Mouse (Mus musculus): ENCODE results near the gene Lmx1b. TPM values are rescaled to one million over a fixed set of nuclear protein-coding genes. Genes with fewer than 3 reads are reported as not detected.

The Lmx1b gene
- polyA plus RNA-seq, 1 experiment from 2014 or later = 1.7 TPM

DNA sequence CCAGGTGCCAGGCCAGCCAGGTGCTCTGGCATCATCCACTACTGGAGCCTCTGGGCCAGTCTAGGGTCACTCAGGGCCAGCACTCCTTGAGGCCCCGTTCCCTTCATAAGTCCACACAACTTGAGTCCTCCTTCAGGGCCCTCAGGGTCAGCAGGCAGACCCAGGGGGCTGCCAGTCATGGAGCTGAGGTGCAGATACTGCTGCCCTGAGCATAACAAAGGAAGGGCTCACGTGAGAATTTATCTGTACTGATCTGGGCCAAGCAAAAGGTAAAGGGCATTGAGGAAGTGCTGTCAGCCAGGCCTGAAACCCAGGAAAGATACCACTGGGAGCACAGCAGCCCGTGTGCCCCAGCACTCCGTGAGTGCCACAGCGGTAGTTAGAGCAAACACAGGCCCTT, 7.1 kb downstream of the Lmx1b start:
- no peak overlapping the region for H3K4me2 ChIP-seq
- H3K9me3 ChIP-seq = no peaks in the 10 kb centered on the region
- no peak overlapping the region for H3K4me3 ChIP-seq
- H3K36me3 ChIP-seq (replicated peaks) = no peaks in the 10 kb centered on the region
- ATAC-seq (replicated peaks) = no peak
- no peak overlapping the region for H3K9ac ChIP-seq
- H3K4me1 ChIP-seq = peaks cover 21% of the 10 kb centered on the region
- peaks cover 84% of the 10 kb centered on the region for H3K27me3 ChIP-seq (replicated peaks)
- H3K27ac ChIP-seq = no peak overlapping the region
- 18% methylated on average over 5 of the region's 5 CpGs for WGBS

- Histone ChIP-seq H3K27me3 (replicated peaks) (peaks cover 84% of the 10 kb centered on the region), H3K4me2 (no peak overlapping the region), H3K9me3 (no peaks in the 10 kb centered on the region), H3K4me1 (peaks cover 21% of the 10 kb centered on the region), H3K36me3 (replicated peaks) (no peaks in the 10 kb centered on the region), H3K9ac (no peak overlapping the region), H3K27ac (no peak overlapping the region), H3K4me3 (no peak overlapping the region)
- WGBS = 17% methylated on average over 5 of the region's 5 CpGs
- ATAC-seq (replicated peaks) = no peak
These were observed 7.7 kb downstream of the Lmx1b start for GRCm38 (mm10) chr2:33632551-33633059.

DNA sequence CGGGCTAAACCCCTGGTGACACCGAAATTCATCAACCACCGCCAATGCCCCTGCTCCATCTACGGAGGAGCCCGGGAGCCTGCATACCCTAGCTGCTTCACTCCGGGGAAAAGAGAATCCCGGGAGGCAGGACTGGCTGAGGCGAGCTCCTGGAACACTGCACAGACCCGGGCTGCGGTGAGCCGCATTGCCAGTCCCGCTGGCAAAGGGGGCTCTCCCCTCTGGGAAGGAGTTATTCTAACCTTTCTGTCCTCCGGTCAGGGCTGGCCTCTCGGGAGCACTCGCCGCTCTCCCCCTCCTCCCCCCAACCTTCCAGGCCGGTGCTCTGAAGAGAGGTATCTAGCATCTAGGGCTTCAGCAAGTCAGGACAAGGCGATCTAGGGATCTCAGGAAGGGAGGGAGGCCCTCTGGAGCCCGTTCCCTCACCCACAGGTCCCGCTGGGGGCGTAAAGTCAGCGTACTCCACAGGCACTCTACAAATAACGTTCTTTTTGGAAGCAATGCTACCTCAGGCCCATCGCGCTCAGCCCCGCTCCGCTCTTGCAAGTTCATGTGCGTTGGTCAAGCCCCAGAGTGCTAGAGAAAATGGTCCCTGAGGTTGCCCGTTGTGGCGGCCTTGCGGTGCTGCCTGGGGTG, 8.5 kb downstream of the Lmx1b start:
- H3K4me1 ChIP-seq = peaks cover 26% of the 10 kb centered on the region
- H3K4me2 ChIP-seq = peak overlapping the region; percentile 37
- peaks cover 87% of the 10 kb centered on the region for H3K27me3 ChIP-seq (replicated peaks)
- H3K4me3 ChIP-seq = no peak overlapping the region; the same call in 1 of the 2 replicates
- H3K27ac ChIP-seq = no peak overlapping the region
- ATAC-seq (replicated peaks) = no peak
- no peak overlapping the region for H3K9ac ChIP-seq
- no peaks in the 10 kb centered on the region for H3K9me3 ChIP-seq
- WGBS = 1% methylated on average over 31 of the region's 31 CpGs
- no peaks in the 10 kb centered on the region for H3K36me3 ChIP-seq (replicated peaks)

- 1% methylated on average over 40 of the region's 40 CpGs for WGBS
- H3K4me2 ChIP-seq = peak overlapping the region; percentile 37
- H3K27me3 ChIP-seq (replicated peaks) = peaks cover 92% of the 10 kb centered on the region
- H3K4me3 ChIP-seq = peak overlapping the region; percentile 13; the same call in 1 of the 2 replicates
- H3K9me3 ChIP-seq = no peaks in the 10 kb centered on the region
- no peaks in the 10 kb centered on the region for H3K36me3 ChIP-seq (replicated peaks)
- H3K27ac ChIP-seq = no peak overlapping the region
- no peak overlapping the region for H3K9ac ChIP-seq
- peaks cover 32% of the 10 kb centered on the region for H3K4me1 ChIP-seq
- ATAC-seq (replicated peaks) = no peak
These were observed 9.1 kb downstream of the Lmx1b start for GRCm38 (mm10) chr2:33631022-33631707.

DNA sequence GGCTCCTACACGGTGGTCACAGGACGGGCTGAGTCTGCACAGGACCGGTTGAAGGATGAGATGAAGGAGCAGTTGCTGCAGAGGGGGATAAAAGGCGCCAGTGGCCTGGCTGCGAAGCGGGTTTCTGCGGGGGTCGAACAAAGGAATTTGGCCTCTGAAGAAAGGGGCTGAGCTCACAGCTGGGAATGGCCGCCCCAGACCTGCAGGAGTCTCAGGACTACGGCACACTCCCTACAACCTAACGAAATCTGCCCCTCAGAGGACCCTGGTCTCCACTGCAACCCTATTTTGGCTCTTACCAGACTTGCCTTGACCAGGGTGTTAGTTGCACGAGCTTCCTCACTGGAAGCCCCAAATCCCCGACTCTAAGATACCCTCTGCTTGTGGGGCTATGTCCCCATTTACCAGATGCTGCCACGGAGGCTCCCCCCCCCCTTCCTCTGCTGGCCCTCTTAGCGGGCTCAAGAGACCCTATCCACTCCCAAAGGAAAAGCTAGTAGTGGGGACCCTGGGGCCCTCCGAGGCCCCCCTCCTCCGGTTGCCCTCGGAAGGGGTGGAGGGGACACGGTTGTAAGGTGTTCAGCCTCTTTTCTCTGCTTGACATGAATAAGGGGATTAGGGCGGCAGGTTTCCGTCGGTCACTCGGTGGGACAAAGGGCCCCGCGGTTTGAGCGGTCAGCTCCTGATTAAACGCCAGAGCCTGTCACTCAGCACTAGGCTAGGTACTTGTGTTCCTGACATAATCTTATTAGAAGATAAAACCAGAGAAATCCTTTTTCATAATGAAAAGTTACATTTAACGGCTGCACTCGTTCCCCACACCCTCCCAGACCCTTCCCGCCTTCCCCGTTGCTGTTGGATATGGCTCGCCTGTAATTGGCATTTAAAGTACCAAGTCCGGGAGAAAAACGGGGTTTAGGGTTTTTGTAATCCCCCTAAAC, 10.0 kb downstream of the Lmx1b start:
- ATAC-seq (replicated peaks) = no peak
- Histone ChIP-seq H3K9me3 (no peaks in the 10 kb centered on the region), H3K27ac (no peak overlapping the region), H3K36me3 (replicated peaks) (no peaks in the 10 kb centered on the region), H3K9ac (no peak overlapping the region), H3K27me3 (replicated peaks) (peaks cover 95% of the 10 kb centered on the region), H3K4me2 (peak overlapping the region; percentile 37; the same call in 1 of the 2 replicates), H3K4me3 (no peak overlapping the region), H3K4me1 (peaks cover 35% of the 10 kb centered on the region)
- 1% methylated on average over 34 of the region's 34 CpGs for WGBS

DNA sequence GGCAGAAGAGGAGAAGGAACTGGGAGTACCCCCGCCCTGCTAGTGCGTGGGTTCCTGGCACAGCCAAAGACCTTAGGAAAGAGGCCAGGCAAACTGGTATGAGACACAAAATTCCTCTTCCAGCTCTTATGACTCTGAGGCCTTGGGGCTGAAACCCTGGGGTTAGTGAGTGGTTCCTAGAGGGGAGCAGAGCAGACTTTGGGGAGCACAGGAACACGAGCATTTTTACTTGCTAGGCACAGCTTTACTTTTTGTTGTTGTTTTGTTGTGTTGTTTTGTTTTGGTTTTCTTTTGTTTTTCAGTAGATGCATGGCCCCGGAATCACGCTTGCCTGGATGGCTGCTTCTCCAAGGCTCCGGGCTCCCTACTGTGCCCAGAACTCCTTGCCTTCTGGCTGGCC, 10.7 kb downstream of the Lmx1b start:
- peaks cover 37% of the 10 kb centered on the region for H3K4me1 ChIP-seq
- no peak overlapping the region for H3K27ac ChIP-seq
- no peak overlapping the region for H3K4me2 ChIP-seq

DNA sequence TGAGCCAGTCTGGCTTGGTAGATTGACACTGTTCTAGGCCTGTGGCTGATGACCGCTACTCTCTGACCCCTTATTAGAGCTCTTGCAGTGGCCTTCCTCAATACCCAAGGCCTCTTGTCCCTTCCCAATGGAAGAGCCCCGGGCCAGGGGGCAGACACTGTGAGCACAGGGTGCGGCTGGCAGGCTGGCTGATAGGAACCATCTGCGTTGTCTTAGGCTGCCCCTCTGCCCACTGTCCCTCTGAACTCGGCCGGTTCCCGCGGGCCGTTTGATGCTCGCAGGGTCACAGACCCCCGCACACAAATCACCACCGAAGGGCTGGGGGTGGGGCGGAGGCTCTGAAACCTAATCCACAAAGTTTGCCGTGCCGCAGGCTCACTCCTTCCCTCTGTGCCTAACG, 11.5 kb downstream of the Lmx1b start:
- H3K4me2 ChIP-seq = no peak overlapping the region
- H3K4me1 ChIP-seq = peaks cover 37% of the 10 kb centered on the region
- 0 out of 2 replicates have a peak, but pooled peaks have one; percentile 7 for ATAC-seq (replicated peaks)
- under 1% methylated on average over 16 of the region's 16 CpGs for WGBS
- H3K9ac ChIP-seq = no peak overlapping the region
- no peaks in the 10 kb centered on the region for H3K36me3 ChIP-seq (replicated peaks)
- H3K4me3 ChIP-seq = no peak overlapping the region
- no peaks in the 10 kb centered on the region for H3K9me3 ChIP-seq
- peaks cover 95% of the 10 kb centered on the region for H3K27me3 ChIP-seq (replicated peaks)
- H3K27ac ChIP-seq = no peak overlapping the region

More for the DNA sequence above, 10.7 kb downstream of the Lmx1b start:
- H3K9me3 ChIP-seq = no peaks in the 10 kb centered on the region
- no peak for ATAC-seq (replicated peaks)
- no peak overlapping the region for H3K4me3 ChIP-seq
- peaks cover 95% of the 10 kb centered on the region for H3K27me3 ChIP-seq (replicated peaks)
- no peak overlapping the region for H3K9ac ChIP-seq
- WGBS = 5% methylated on average over 6 of the region's 6 CpGs
- no peaks in the 10 kb centered on the region for H3K36me3 ChIP-seq (replicated peaks)

GRCm38 (mm10) chr2:33627058-33627375, 13.3 kb downstream of the Lmx1b start:
- Histone ChIP-seq H3K4me1 (peaks cover 37% of the 10 kb centered on the region), H3K4me2 (no peak overlapping the region), H3K9ac (no peak overlapping the region), H3K36me3 (replicated peaks) (no peaks in the 10 kb centered on the region), H3K27ac (no peak overlapping the region), H3K27me3 (replicated peaks) (peaks cover 94% of the 10 kb centered on the region), H3K9me3 (no peaks in the 10 kb centered on the region), H3K4me3 (no peak overlapping the region)
- no peak for ATAC-seq (replicated peaks)
- 16% methylated on average over 10 of the region's 10 CpGs for WGBS

GRCm38 (mm10) chr2:33626262-33627057, 13.9 kb downstream of the Lmx1b start:
- 28% methylated on average over 16 of the region's 16 CpGs for WGBS
- Histone ChIP-seq H3K27me3 (replicated peaks) (peaks cover 94% of the 10 kb centered on the region), H3K4me1 (peaks cover 33% of the 10 kb centered on the region), H3K27ac (no peak overlapping the region), H3K9me3 (no peaks in the 10 kb centered on the region), H3K36me3 (replicated peaks) (no peaks in the 10 kb centered on the region), H3K4me2 (no peak overlapping the region), H3K9ac (no peak overlapping the region), H3K4me3 (no peak overlapping the region)
- no peak for ATAC-seq (replicated peaks)

DNA sequence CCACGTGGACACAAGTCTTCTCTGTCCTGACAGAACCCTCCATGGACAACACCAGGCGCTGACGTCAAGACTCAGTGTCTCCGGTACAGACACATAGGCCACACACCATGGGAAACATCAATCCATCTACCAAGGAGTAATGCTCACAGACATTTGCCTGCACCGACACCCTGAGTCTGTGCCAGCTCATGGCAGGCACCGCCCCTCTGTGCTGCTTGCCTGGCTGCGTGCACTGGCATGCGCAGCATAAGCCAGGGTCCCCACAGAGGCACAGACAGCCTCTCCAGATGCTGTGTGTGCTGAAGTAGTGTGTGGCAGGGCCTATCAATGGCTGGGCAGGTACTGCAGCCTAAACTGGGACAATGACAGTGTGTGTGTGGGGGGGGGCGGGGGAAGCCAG, 22.6 kb downstream of the Lmx1b start:
- Histone ChIP-seq H3K9me3 (no peaks in the 10 kb centered on the region), H3K36me3 (replicated peaks) (no peaks in the 10 kb centered on the region), H3K4me3 (no peak overlapping the region), H3K9ac (no peak overlapping the region), H3K4me2 (no peak overlapping the region), H3K27ac (peak overlapping the region; percentile 84; the same call in 1 of the 2 replicates), H3K27me3 (replicated peaks) (peaks cover 58% of the 10 kb centered on the region), H3K4me1 (peaks cover 31% of the 10 kb centered on the region)
- no peak; the same call in 1 of the 2 replicates for ATAC-seq (replicated peaks)
- 65% methylated on average over 9 of the region's 9 CpGs for WGBS

DNA sequence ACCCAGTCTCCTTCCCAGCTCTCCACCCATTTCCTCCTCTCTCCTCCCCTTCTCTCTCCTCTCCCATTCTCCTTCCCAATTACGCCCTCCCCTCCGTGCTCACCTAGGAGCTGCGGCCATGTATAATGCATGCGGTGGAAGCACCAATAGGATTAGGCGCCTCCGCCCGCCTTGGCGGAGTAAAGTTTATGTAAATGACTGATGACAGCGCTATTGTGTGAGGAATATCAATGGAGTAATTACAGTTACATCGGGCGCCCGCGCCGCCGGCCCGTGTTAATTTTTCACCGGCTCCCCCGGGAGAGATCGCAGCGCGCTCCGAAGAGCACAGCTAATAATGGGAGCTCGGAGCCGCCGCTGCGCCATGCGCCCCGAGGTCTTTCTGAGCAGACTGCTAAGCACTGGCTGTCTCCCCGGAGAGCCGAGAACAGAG, 23.9 kb downstream of the Lmx1b start:
- Histone ChIP-seq H3K9me3 (no peaks in the 10 kb centered on the region), H3K27ac (peak overlapping the region; percentile 84), H3K4me3 (peak overlapping the region; percentile 40), H3K9ac (peak overlapping the region; percentile 44), H3K27me3 (replicated peaks) (peaks cover 56% of the 10 kb centered on the region), H3K4me1 (peaks cover 31% of the 10 kb centered on the region), H3K4me2 (peak overlapping the region; percentile 67), H3K36me3 (replicated peaks) (no peaks in the 10 kb centered on the region)
- peak; percentile 92 for ATAC-seq (replicated peaks)
- under 1% methylated on average over 30 of the region's 30 CpGs for WGBS

All from midbrain, embryonic 15.5 days (tissue).